Mouse (Mus musculus) ES-E14 (cell line): Measurements from ENCODE around the gene Gm27021. TPM values are rescaled to one million over a fixed set of nuclear protein-coding genes. Genes with fewer than 3 reads are reported as not detected.

Source experiments
- DNase-seq: peaks from one replicate; pipeline ENCODE4 v3.0.0-alpha.2; 2013; ENCODE audit warnings: low read depth, low spot score
- H3K27ac ChIP-seq: 2 replicates; pipeline ENCODE4 v1.5.1; 2012; ENCODE audit warnings: low read depth, mild to moderate bottlenecking, low read length, moderate library complexity, mixed read lengths; ENCODE audit not compliant: poor library complexity, insufficient read depth, severe bottlenecking
- H3K36me3 ChIP-seq: 2 replicates; pipeline ENCODE4 v1.6.1; 2012; ENCODE audit warnings: mild to moderate bottlenecking, low read length, moderate library complexity, mixed read lengths; ENCODE audit not compliant: control insufficient read depth, poor library complexity, insufficient read depth, severe bottlenecking
- H3K4me1 ChIP-seq, 2 experiments: fragments of 150-350 bp in 1 of 2; sonication (generic) in 1 of 2; 2 replicates each; pipeline ENCODE4 v1.6.1; 2012; ENCODE audit warnings: low read length in 2 of 2, mild to moderate bottlenecking in 1 of 2, mixed read lengths in 1 of 2; ENCODE audit not compliant: control insufficient read depth in 2 of 2, insufficient read depth in 2 of 2, poor library complexity in 1 of 2
- H3K4me3 ChIP-seq, 2 experiments: fragments of 150-350 bp in 1 of 2; sonication (generic) in 1 of 2; 2 replicates each; pipeline ENCODE4 v1.5.1; 2012; ENCODE audit warnings: low read length in 2 of 2, low read depth in 1 of 2, mild to moderate bottlenecking in 1 of 2, mixed read lengths in 1 of 2; ENCODE audit not compliant: insufficient read depth in 1 of 2, poor library complexity in 1 of 2, severe bottlenecking in 1 of 2
- H3K9ac ChIP-seq: 2 replicates; pipeline ENCODE4 v1.6.1; 2012; ENCODE audit warnings: low read depth, mild to moderate bottlenecking, low read length, mixed read lengths; ENCODE audit not compliant: poor library complexity, insufficient read depth, severe bottlenecking
- H3K9me3 ChIP-seq: fragments of 150-350 bp; sonication (generic); 2 replicates; pipeline ENCODE4 v1.6.1; 2012; ENCODE audit warnings: low read depth, mild to moderate bottlenecking, low read length; ENCODE audit not compliant: control insufficient read depth, insufficient read depth
- CHD2 ChIP-seq: IDR thresholded peaks from 2 replicates; pipeline ENCODE4 v1.6.1; 2014; ENCODE audit warnings: mild to moderate bottlenecking, low read depth, low read length, inconsistent platforms
- HCFC1 ChIP-seq: IDR thresholded peaks from 2 replicates; pipeline ENCODE4 v1.6.1; 2012; ENCODE audit warnings: low read length, inconsistent platforms, borderline replicate concordance; ENCODE audit not compliant: insufficient read depth
- MAFK ChIP-seq: IDR thresholded peaks from 2 replicates; pipeline ENCODE4 v1.6.1; 2014; ENCODE audit warnings: mild to moderate bottlenecking, low read depth, low read length, inconsistent platforms; ENCODE audit not compliant: insufficient read depth
- ZC3H11A ChIP-seq: IDR thresholded peaks from 2 replicates; pipeline ENCODE4 v1.6.1; 2012; ENCODE audit warnings: low read depth, mild to moderate bottlenecking, inconsistent platforms, low read length, borderline replicate concordance
- ZNF384 ChIP-seq: IDR thresholded peaks from 2 replicates; pipeline ENCODE4 v1.6.1; 2012; ENCODE audit warnings: low read depth, low read length, inconsistent platforms
- in situ Hi-C, 2 experiments: fragments of 600-800 bp; cut with MboI; formaldehyde crosslinking; loops; one replicate each; pipeline ENCODE4 v1.15.1; 2025; ENCODE audit warnings: low sequenced_read_pairs in 2 of 2, inconsistent platforms in 1 of 2; ENCODE audit not compliant: unreplicated experiment in 2 of 2
- total RNA-seq: library from RNA; depleted of rRNA; stranded (reverse); fragments of 300-350 nt; gene quantifications from 2 replicates; pipeline ENCODE4 v1.2.3, GENCODE M21; 2012; rRNA removed

Gm27021 gene
- 0.49 TPM in 1 of 2 replicates, not detected in the other for total RNA-seq

GRCm38 (mm10) chr8:120667561-120668373, at the start of gene Gm27021, which contains the start of gene Cox4i1:
Gene Gm27021 (minus strand): TSS chr8:120668079.
Gene Cox4i1 (plus strand): TSS chr8:120668222.
- Histone ChIP-seq H3K9me3 (no peaks in the 10 kb centered on the region), H3K9ac (peak within 1 kb of the TSS; percentile 98), H3K27ac (peak within 1 kb of the TSS; percentile 74), H3K4me1 (peaks cover 0 to 25% of the 10 kb centered on the region in 2 experiments; a peak in 1 of 4 replicates), H3K4me3 (peak within 1 kb of the TSS; percentile 93 to 97), H3K36me3 (peaks cover 43% of the 10 kb centered on the region)
- TF ChIP-seq ZC3H11A, result no peak
- TF ChIP-seq ZNF384, result no peak
- 0 out of 2 replicates have a peak, but pooled peaks have one; percentile 34 for TF ChIP-seq HCFC1
- peak; percentile 79 for TF ChIP-seq CHD2
- TF ChIP-seq MAFK, result no peak
- peak; percentile 85 for DNase-seq
- in situ Hi-C loops, result no loop called here

- no peak overlapping the region for H3K4me3 ChIP-seq
- in situ Hi-C loops, result no loop called here
- no peak overlapping the region; the same call in 1 of the 2 replicates for H3K9ac ChIP-seq
- no peaks in the 10 kb centered on the region; a peak in 1 of 4 replicates for H3K4me1 ChIP-seq
- no peak overlapping the region for H3K27ac ChIP-seq
- no peak for DNase-seq
- no peaks in the 10 kb centered on the region for H3K9me3 ChIP-seq
- TF ChIP-seq ZC3H11A (no peak), ZNF384 (no peak), HCFC1 (no peak), CHD2 (no peak), MAFK (no peak)
- H3K36me3 ChIP-seq, result no peaks in the 10 kb centered on the region
Observed at GRCm38 (mm10) chr8:120715996-120716680, 48.3 kb upstream of the Gm27021 start.

- H3K9me3 ChIP-seq, result no peaks in the 10 kb centered on the region
- no peak overlapping the region for H3K4me3 ChIP-seq
- in situ Hi-C loops, result no loop called here
- no peaks in the 10 kb centered on the region; a peak in 1 of 4 replicates for H3K4me1 ChIP-seq
- no peaks in the 10 kb centered on the region for H3K36me3 ChIP-seq
- DNase-seq, result no peak
- no peak overlapping the region for H3K9ac ChIP-seq
- H3K27ac ChIP-seq, result no peak overlapping the region
- TF ChIP-seq MAFK (no peak), CHD2 (no peak), ZNF384 (no peak), ZC3H11A (no peak), HCFC1 (no peak)
Observed at GRCm38 (mm10) chr8:120715200-120715599, 47.3 kb upstream of the Gm27021 start.

GRCm38 (mm10) chr8:120709176-120709575, 41.3 kb upstream of the Gm27021 start:
- H3K27ac ChIP-seq, result no peak overlapping the region
- H3K4me1 ChIP-seq, result no peaks in the 10 kb centered on the region
- no peak overlapping the region for H3K4me3 ChIP-seq
- TF ChIP-seq ZC3H11A, result no peak
- no peak for TF ChIP-seq MAFK
- no peak for TF ChIP-seq HCFC1
- no peak overlapping the region for H3K9ac ChIP-seq
- H3K36me3 ChIP-seq, result no peaks in the 10 kb centered on the region
- H3K9me3 ChIP-seq, result no peaks in the 10 kb centered on the region
- in situ Hi-C loops, result no loop called here
- DNase-seq, result no peak
